Mouse (Mus musculus) small intestine, adult 2 months (tissue): Measurements from ENCODE around the gene Aldh2.

ENCODE experiments used
- CTCF ChIP-seq: fragments of 200-500 bp; IDR thresholded peaks from 2 replicates; pipeline ENCODE4 v1.5.1; 2012; ENCODE audit warnings: low read depth, mild to moderate bottlenecking, control low read depth, inconsistent platforms, low read length, moderate library complexity, mixed read lengths; ENCODE audit not compliant: insufficient replicate concordance, insufficient read length; ENCODE audit errors: extremely low read depth
- POLR2A ChIP-seq: fragments of 200-500 bp; IDR thresholded peaks from 2 replicates; pipeline ENCODE4 v1.6.1; 2012; ENCODE audit warnings: low read depth, mild to moderate bottlenecking, control low read depth, inconsistent platforms, low read length, moderate library complexity

- TF ChIP-seq CTCF, result no peak
- no peak for TF ChIP-seq POLR2A
Measured at GRCm38 (mm10) chr5:121589928-121590327, 3.7 kb downstream of the Aldh2 start.
